Mouse (Mus musculus) erythroblast, embryonic 14.5 days (primary cell): ENCODE results near the gene Ptcra. TPM values are rescaled to one million over a fixed set of nuclear protein-coding genes. Genes with fewer than 3 reads are reported as not detected.
"Not testable (repeated sequence)": the region's sequence is repeated elsewhere in the genome, so short reads cannot be mapped to it uniquely, and the experiment has no call there.

Experiments
- H3K27me3 ChIP-seq: 2 replicates; pipeline ENCODE4 v1.6.1; 2012; ENCODE audit warnings: inconsistent platforms; ENCODE audit not compliant: control insufficient read depth
- H3K36me3 ChIP-seq: 2 replicates; pipeline ENCODE4 v1.6.1; 2012; ENCODE audit warnings: mild to moderate bottlenecking, inconsistent platforms; ENCODE audit not compliant: control insufficient read depth
- H3K4me1 ChIP-seq: 2 replicates; pipeline ENCODE4 v1.6.1; 2012; ENCODE audit warnings: inconsistent platforms; ENCODE audit not compliant: control insufficient read depth
- H3K4me3 ChIP-seq: replicated peaks from 2 replicates; pipeline ENCODE3; 2012; ENCODE audit warnings: moderate library complexity, mild to moderate bottlenecking, inconsistent platforms
- H3K9me3 ChIP-seq: 2 replicates; pipeline ENCODE4 v1.6.1; 2012; ENCODE audit warnings: low read length, inconsistent platforms, mixed read lengths; ENCODE audit not compliant: control insufficient read depth
- GATA1 ChIP-seq: IDR thresholded peaks from 2 replicates; pipeline ENCODE4 v1.6.1; 2012; ENCODE audit warnings: low read length, inconsistent platforms, mixed read lengths
- TAL1 ChIP-seq: IDR thresholded peaks from 3 replicates; pipeline ENCODE4 v1.6.1; 2012; ENCODE audit warnings: low read length, inconsistent platforms, mixed read lengths
- polyA plus RNA-seq: library from polyadenylated mRNA; stranded (reverse); fragments of >175 nt; gene quantifications from 2 replicates; pipeline ENCODE4 v1.2.3, GENCODE M21; 2012

The Ptcra gene
- polyA plus RNA-seq, 1 experiment = not detected

GRCm38 (mm10) chr17:46772404-46773277 is 9.1 kb upstream of the Ptcra start, which contains the start of gene 2310039H08Rik:
Gene 2310039H08Rik, plus strand, starts transcription at chr17:46772635.
- H3K4me1 ChIP-seq = peaks cover 29% of the 10 kb centered on the region

GRCm38 (mm10) chr17:46772038-46772403 is 8.5 kb upstream of the Ptcra start:
- peaks cover 30% of the 10 kb centered on the region for H3K36me3 ChIP-seq
- peak overlapping the region; percentile 93 for H3K4me3 ChIP-seq
- H3K9me3 ChIP-seq = no peaks in the 10 kb centered on the region
- no peak for TF ChIP-seq GATA1
- TF ChIP-seq TAL1 = no peak
- peaks cover 29% of the 10 kb centered on the region for H3K4me1 ChIP-seq
- no peaks in the 10 kb centered on the region for H3K27me3 ChIP-seq

More at GRCm38 (mm10) chr17:46772404-46773277, 9.1 kb upstream of the Ptcra start, which contains the start of gene 2310039H08Rik:
- Histone ChIP-seq H3K4me3 (peak within 1 kb of the TSS; percentile 93), H3K36me3 (peaks cover 36% of the 10 kb centered on the region), H3K27me3 (no peaks in the 10 kb centered on the region), H3K9me3 (no peaks in the 10 kb centered on the region)
- TF ChIP-seq GATA1 (no peak), TAL1 (no peak)

- Histone ChIP-seq H3K36me3 (peaks cover 28% of the 10 kb centered on the region), H3K27me3 (no peaks in the 10 kb centered on the region), H3K4me1 (peaks cover 29% of the 10 kb centered on the region), H3K4me3 (peak overlapping the region; percentile 93), H3K9me3 (no peaks in the 10 kb centered on the region)
- no peak for TF ChIP-seq GATA1
- no peak for TF ChIP-seq TAL1
These were observed 8.1 kb upstream of the Ptcra start for GRCm38 (mm10) chr17:46771616-46772015.

- H3K36me3 ChIP-seq = peaks cover 22% of the 10 kb centered on the region
- no peak overlapping the region for H3K4me3 ChIP-seq
- H3K27me3 ChIP-seq = no peaks in the 10 kb centered on the region
- TF ChIP-seq GATA1 = no peak
- no peak for TF ChIP-seq TAL1
- peaks cover 29% of the 10 kb centered on the region for H3K4me1 ChIP-seq
- no peaks in the 10 kb centered on the region for H3K9me3 ChIP-seq
These were observed 7.5 kb upstream of the Ptcra start for GRCm38 (mm10) chr17:46771025-46771424.

GRCm38 (mm10) chr17:46770546-46770945 is 7.0 kb upstream of the Ptcra start:
- Histone ChIP-seq H3K4me3 (no peak overlapping the region), H3K4me1 (peaks cover 29% of the 10 kb centered on the region), H3K9me3 (no peaks in the 10 kb centered on the region), H3K36me3 (peaks cover 17% of the 10 kb centered on the region), H3K27me3 (no peaks in the 10 kb centered on the region)
- TF ChIP-seq TAL1 = no peak
- TF ChIP-seq GATA1 = no peak

- Histone ChIP-seq H3K27me3 (no peaks in the 10 kb centered on the region), H3K4me3 (no peak overlapping the region), H3K4me1 (peaks cover 15% of the 10 kb centered on the region), H3K36me3 (no peaks in the 10 kb centered on the region; the same call in 1 of the 2 replicates), H3K9me3 (no peaks in the 10 kb centered on the region)
- TF ChIP-seq GATA1 = no peak
- TF ChIP-seq TAL1 = no peak
These were observed 4.4 kb upstream of the Ptcra start for GRCm38 (mm10) chr17:46767868-46768267.

GRCm38 (mm10) chr17:46764916-46765315 is 1.4 kb upstream of the Ptcra start:
- H3K27me3 ChIP-seq, H3K4me1 ChIP-seq, H3K4me3 ChIP-seq, H3K9me3 ChIP-seq, H3K36me3 ChIP-seq: not testable (repeated sequence)

- Histone ChIP-seq H3K36me3 (no peaks in the 10 kb centered on the region), H3K4me3 (no peak overlapping the region), H3K4me1 (no peaks in the 10 kb centered on the region), H3K27me3 (peaks cover 2% of the 10 kb centered on the region), H3K9me3 (peaks cover 5% of the 10 kb centered on the region)
- TF ChIP-seq TAL1 (no peak), GATA1 (no peak)
These were observed 4.8 kb downstream of the Ptcra start for GRCm38 (mm10) chr17:46758753-46759152.

- peaks cover 2% of the 10 kb centered on the region for H3K27me3 ChIP-seq
- H3K36me3 ChIP-seq = peaks cover 12% of the 10 kb centered on the region
- peaks cover 26% of the 10 kb centered on the region for H3K4me1 ChIP-seq
- peaks cover 5% of the 10 kb centered on the region for H3K9me3 ChIP-seq
- H3K4me3 ChIP-seq = peak within 1 kb of the TSS; percentile 87
- TF ChIP-seq GATA1 (no peak), TAL1 (no peak)
These were observed 11.5 kb downstream of the Ptcra start, which contains the start of gene Cnpy3 for GRCm38 (mm10) chr17:46751794-46752556. Gene Cnpy3, minus strand, starts transcription at chr17:46752214.
